Comparison of ENCODE assay signal across 13 mouse cellular contexts in genomic region chr13:84760978-84761377, GRCm38 (mm10).
DNase-seq lines count a peak whose midpoint lies in the region; ATAC-seq lines count a peak whose summit lies in the region.
"Had no signal": no experiment of that assay in that cellular context is flagged by ENCODE, and none has a peak within 500 bp of the region (broad histone marks: within the 10 kb centered on the region; RNA-seq: fewer than 3 reads in every experiment).

No protein-coding gene starts in this region.

- peak; percentile 30 for DNase-seq in cerebellum, adult 8-10 months
- DNase-seq in layer of hippocampus, adult 9-11 months, result peak; percentile 58
- DNase-seq in layer of hippocampus, postnatal 36 days, result no peak
- peak; percentile 34 to 52 for DNase-seq in cerebellum, postnatal 36 days
- DNase-seq in layer of hippocampus, postnatal 10 days (ENCODE audit: low spot score in 2 of 2), result peak; percentile 41 to 56
- no peak for DNase-seq in urinary bladder, postnatal 14 days (ENCODE audit: low spot score)
- no peak for DNase-seq in natural killer cell, adult 2 months (ENCODE audit: low spot score in 2 of 2)
- DNase-seq: adrenal gland, postnatal 14 days; heart, adult 18-20 months; lung, adult 18-20 months; lung, postnatal 36 days had no signal

- no peak for ATAC-seq in cerebellum, adult (ENCODE audit: insufficient number of reproducible peaks, low FRiP score, low TSS enrichment)
- ATAC-seq: intestine, embryonic 16.5 days had no signal

Comparison
In these comparisons a context has a peak if more than half of its experiments do, and no peak if none do; other contexts are left out.
1. DNase-seq: peak in cerebellum, adult 8-10 months (single experiment), layer of hippocampus, adult 9-11 months (single experiment), cerebellum, postnatal 36 days (2 of 2) and layer of hippocampus, postnatal 10 days (2 of 2); none in layer of hippocampus, postnatal 36 days (0 of 2), urinary bladder, postnatal 14 days (single experiment) and natural killer cell, adult 2 months (0 of 2).